Mouse (Mus musculus) intestine, postnatal 0 days (tissue): ENCODE data around the gene C8g. TPM values are rescaled to one million over a fixed set of nuclear protein-coding genes. Genes with fewer than 3 reads are reported as not detected.
A peak's percentile ranks its signal among the peaks of the same experiment; 100 is the strongest.

Experiments
- ATAC-seq: fragments of 200-750 bp; cut with Nextera tagmentation; 2 replicates; pipeline ENCODE4 v1.8.0; 2017; ENCODE audit warnings: mild to moderate bottlenecking, moderate TSS enrichment, moderate library complexity
- H3K27ac ChIP-seq: fragments of 300-500 bp; sonication (generic); 2 replicates; pipeline ENCODE4 v1.5.1; 2014; ENCODE audit warnings: mild to moderate bottlenecking, low read depth, low read length, moderate library complexity
- H3K27me3 ChIP-seq: fragments of 300-500 bp; sonication (generic); replicated peaks from 2 replicates; pipeline ENCODE4 v1.6.1; 2014; ENCODE audit warnings: low read length, mixed read lengths; ENCODE audit not compliant: control insufficient read depth, insufficient read depth
- H3K36me3 ChIP-seq: fragments of 300-500 bp; sonication (generic); 2 replicates; pipeline ENCODE4 v1.6.1; 2014; ENCODE audit warnings: mild to moderate bottlenecking, moderate library complexity; ENCODE audit not compliant: control insufficient read depth, insufficient read depth
- H3K4me1 ChIP-seq: fragments of 300-500 bp; sonication (generic); replicated peaks from 2 replicates; pipeline ENCODE4 v1.6.1; 2014; ENCODE audit warnings: antibody characterized with exemption, low read length, mixed read lengths; ENCODE audit not compliant: control insufficient read depth, insufficient read depth
- H3K4me2 ChIP-seq: fragments of 300-500 bp; sonication (generic); replicated peaks from 2 replicates; pipeline ENCODE4 v1.6.1; 2014; ENCODE audit warnings: low read depth, mild to moderate bottlenecking, moderate library complexity
- H3K4me3 ChIP-seq: fragments of 300-500 bp; sonication (generic); 2 replicates; pipeline ENCODE4 v1.5.1; 2014; ENCODE audit warnings: low read depth, low read length
- H3K9ac ChIP-seq: fragments of 300-500 bp; sonication (generic); 2 replicates; pipeline ENCODE4 v1.6.1; 2014; ENCODE audit warnings: mild to moderate bottlenecking, low read depth, low read length
- H3K9me3 ChIP-seq: fragments of 300-500 bp; sonication (generic); 2 replicates; pipeline ENCODE4 v1.6.1; 2016; ENCODE audit warnings: mixed run types; ENCODE audit not compliant: control insufficient read depth
- CTCF ChIP-seq: sonication (generic); IDR thresholded peaks from 2 replicates; pipeline ENCODE4 v1.5.1; 2016; ENCODE audit warnings: low read depth, mild to moderate bottlenecking, control low read depth, antibody characterized with exemption, moderate library complexity
- WGBS: fragments of 180-500 bp; shearing (Covaris S2); extraction: QIAGEN DNeasy Blood & Tissue Kit; methylation state at CpG from one replicate; pipeline ENCODE4 v1.1.7; 2014; 5-methylcytosine and 5-hydroxymethylcytosine counted together
- polyA plus RNA-seq: library from polyadenylated mRNA; unstranded; fragments of >200 nt; fragmentation: Nextera tagmentation; extraction: Ambion mirVana; gene quantifications from 2 replicates; pipeline ENCODE4 v1.2.1, GENCODE M21; 2015

Gene C8g
- polyA plus RNA-seq, 1 experiment from 2014 or later: 48.5 TPM

DNA sequence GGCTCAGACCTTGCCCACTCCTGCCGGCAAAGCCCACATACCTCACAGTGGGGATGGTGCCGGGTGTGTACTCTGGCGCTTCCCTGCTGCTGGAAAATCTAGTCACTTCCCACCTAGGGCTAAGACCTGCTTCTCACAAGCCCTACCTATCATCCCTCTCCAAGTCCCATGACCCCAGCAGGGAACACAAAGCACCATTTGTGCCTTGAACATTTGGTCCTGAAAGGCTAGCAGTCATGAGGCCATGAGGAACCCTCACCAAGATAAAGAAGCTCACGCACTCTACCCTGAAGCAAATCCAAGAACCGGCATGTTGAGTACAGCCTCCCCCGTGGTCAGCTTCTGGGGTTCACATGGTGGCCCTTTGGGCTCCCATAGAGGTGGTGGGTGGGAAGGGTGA lies 31.6 kb downstream of the C8g start, which contains the start of gene Ptgds:
TSS of gene Ptgds (minus strand) at position 78 of the 400 bp plus-strand sequence.
- 63% methylated on average over 6 of the region's 6 CpGs for WGBS
- TF ChIP-seq CTCF: no peak

DNA sequence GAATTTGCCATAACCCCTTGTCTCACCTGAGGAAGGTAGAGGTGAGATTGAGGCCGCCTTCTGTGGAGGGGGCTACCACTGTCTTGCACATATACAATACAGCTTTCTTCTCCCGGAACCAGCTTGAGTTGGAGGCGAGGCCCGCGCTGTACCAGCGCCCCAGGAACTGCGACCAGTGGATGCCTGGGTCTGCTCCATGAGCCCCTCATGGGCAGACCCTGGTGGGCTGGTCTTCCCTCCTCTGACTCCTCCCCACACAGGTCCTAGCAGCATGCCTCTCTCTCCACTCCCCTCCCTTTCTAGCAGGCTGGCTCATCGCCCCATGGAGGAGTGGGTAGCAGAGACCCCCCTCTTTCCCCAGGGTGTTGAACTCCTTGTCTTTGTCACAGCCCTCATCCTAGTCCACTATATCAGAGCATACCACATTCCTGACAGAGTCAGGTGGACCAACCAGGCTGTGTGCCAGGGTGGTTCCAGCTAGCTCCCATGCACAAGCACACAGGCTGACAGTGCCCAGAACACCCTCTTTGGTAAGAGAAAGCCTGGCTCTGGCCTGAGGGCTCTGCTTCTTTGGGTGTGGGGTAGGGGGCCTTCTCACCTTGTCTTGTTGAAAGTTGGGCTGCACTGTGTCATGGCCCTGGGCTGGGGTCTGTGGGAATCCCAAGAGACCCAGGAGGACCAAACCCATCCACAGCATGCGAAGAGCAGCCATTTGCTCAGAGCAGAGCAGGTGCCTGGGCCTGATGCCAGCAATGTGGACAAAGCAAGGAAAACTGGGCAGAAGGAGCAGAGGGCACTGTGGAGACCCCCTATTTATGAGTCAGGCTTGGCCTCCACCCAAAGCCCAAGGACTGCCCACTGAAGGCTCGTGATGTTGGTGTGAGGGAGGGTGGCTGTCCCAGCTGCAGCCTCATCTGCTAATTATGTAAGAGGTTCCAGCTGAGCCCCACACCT lies 32.3 kb downstream of the C8g start:
- Histone ChIP-seq H3K4me2 (no peak overlapping the region), H3K9me3 (no peaks in the 10 kb centered on the region), H3K27ac (no peak overlapping the region), H3K9ac (no peak overlapping the region), H3K36me3 (no peaks in the 10 kb centered on the region), H3K27me3 (no peaks in the 10 kb centered on the region), H3K4me3 (no peak overlapping the region), H3K4me1 (0 out of 2 replicates have a peak, but pooled peaks cover 3% of the 10 kb centered on the region)
- TF ChIP-seq CTCF: no peak
- ATAC-seq: no peak
- WGBS: 76% methylated on average over 10 of the region's 10 CpGs

More for the DNA sequence above, 31.6 kb downstream of the C8g start, which contains the start of gene Ptgds:
- Histone ChIP-seq H3K9ac (no peak within 1 kb of the TSS), H3K9me3 (no peaks in the 10 kb centered on the region), H3K27ac (no peak within 1 kb of the TSS), H3K4me3 (no peak within 1 kb of the TSS), H3K27me3 (no peaks in the 10 kb centered on the region), H3K4me1 (0 out of 2 replicates have a peak, but pooled peaks cover 3% of the 10 kb centered on the region), H3K36me3 (no peaks in the 10 kb centered on the region), H3K4me2 (no peak within 1 kb of the TSS)
- no peak for ATAC-seq

DNA sequence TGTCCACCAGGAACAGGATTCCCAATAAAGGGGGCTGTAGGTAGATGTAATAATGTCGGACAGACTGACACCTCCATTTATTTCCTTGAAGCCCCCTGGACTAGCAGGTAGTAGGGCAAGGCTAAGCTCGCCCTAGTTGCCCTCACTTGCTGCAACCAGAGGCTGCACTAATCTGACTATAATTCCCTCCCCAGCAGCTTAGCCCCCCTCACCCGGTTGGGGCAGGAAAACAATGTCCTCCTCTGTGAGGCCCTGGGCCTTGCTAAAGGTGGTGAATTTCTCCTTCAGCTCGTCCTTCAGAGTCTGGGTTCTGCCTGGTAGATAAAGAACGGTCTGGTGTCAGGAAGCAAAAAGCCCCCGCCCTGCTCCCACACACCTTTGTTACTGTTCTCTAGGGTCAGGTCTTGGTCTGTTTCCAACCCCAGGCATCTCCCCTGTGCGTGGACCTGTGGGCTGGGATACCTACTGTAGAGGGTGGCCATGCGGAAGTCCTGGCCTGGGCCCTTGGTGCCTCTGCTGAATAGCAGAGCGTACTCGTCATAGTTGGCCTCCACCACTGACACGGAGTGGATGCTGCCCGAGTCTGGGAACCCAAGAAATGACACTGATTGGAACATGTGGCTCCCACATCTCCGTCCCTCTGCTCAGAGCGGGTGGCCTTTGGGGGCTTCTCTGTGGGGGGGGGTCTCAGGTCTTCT lies 33.8 kb downstream of the C8g start:
- H3K4me1 ChIP-seq: 0 out of 2 replicates have a peak, but pooled peaks cover 3% of the 10 kb centered on the region
- no peaks in the 10 kb centered on the region for H3K36me3 ChIP-seq

DNA sequence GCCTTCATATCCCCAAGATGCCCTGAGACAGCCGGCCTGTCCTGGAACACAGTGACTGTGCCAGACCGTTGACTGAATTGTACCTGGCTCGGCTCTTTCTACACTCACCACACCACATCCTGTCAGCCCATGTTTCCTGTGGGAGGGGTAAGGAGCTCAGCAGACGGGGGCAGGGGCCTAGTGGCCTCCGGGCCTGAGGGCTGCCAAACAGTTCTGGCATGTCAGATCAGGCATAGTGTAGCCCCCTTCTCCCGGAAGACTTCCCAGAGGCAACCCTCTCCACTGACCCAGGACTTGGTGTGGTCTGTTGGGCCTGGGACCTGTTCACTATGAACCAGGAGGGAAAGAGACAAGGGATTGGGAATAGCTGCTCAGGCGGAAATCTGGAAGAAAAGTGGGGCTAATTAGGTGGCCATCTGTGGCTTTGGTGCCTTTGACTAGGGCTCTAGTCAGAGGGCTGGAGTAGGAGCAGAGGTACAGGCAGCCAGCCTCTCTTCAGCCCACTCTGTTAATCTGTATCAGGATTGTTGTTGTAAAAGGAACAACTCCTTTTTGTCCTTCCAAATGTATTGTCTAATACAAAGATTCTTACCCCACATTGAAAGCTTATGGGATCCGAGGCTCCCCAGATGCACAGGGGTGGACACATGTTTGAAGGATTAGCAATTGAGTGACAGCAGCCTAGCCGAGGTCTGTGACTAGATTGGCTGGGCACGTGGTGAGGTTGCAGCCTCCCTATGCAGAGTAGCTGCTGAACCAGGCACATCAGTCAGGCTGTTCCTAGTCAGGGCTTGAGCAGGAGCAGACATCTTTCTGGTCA lies 35.5 kb downstream of the C8g start:
- Histone ChIP-seq H3K36me3 (no peaks in the 10 kb centered on the region), H3K4me1 (peaks cover 9% of the 10 kb centered on the region; the same call in 1 of the 2 replicates), H3K27ac (no peak overlapping the region), H3K9me3 (no peaks in the 10 kb centered on the region), H3K4me3 (no peak overlapping the region), H3K4me2 (no peak overlapping the region), H3K9ac (0 out of 2 replicates have a peak overlapping the region, but pooled peaks have one; percentile 11), H3K27me3 (no peaks in the 10 kb centered on the region)
- WGBS: 62% methylated on average over 10 of the region's 10 CpGs
- no peak for TF ChIP-seq CTCF
- no peak for ATAC-seq

More for the DNA sequence above, 33.8 kb downstream of the C8g start:
- Histone ChIP-seq H3K4me3 (no peak overlapping the region), H3K4me2 (no peak overlapping the region), H3K27me3 (no peaks in the 10 kb centered on the region), H3K27ac (no peak overlapping the region), H3K9me3 (no peaks in the 10 kb centered on the region), H3K9ac (no peak overlapping the region)
- ATAC-seq: no peak
- no peak for TF ChIP-seq CTCF
- 69% methylated on average over 14 of the region's 14 CpGs for WGBS

DNA sequence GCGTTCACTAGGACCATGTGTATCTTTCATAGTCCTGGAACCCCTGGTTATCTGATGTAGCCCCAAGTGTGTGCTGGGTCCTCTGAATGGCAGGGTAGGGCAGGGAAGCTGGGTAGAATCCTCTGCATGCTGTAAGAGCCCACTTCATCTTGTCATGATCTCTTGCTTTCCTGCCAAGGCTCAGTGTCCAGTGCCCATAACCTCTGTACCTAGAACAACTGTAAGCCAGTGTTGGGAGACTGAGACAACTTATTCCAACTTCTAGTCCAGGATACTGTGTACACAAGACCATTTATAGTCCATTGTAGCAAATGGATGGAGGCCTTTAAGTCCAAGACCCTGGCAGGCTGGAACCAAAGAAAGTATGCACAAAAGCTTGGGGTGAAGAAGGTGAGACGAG lies 36.3 kb downstream of the C8g start:
- 69% methylated on average over 2 of the region's 2 CpGs for WGBS
- no peak for ATAC-seq
- H3K27me3 ChIP-seq: no peaks in the 10 kb centered on the region
- no peak overlapping the region for H3K27ac ChIP-seq
- H3K4me3 ChIP-seq: no peak overlapping the region
- H3K9me3 ChIP-seq: no peaks in the 10 kb centered on the region
- H3K4me1 ChIP-seq: peaks cover 9% of the 10 kb centered on the region; the same call in 1 of the 2 replicates
- H3K36me3 ChIP-seq: no peaks in the 10 kb centered on the region
- TF ChIP-seq CTCF: no peak
- no peak overlapping the region for H3K9ac ChIP-seq
- no peak overlapping the region for H3K4me2 ChIP-seq
